ENCODE assay signal across 10 mouse cellular contexts in the genomic region with DNA sequence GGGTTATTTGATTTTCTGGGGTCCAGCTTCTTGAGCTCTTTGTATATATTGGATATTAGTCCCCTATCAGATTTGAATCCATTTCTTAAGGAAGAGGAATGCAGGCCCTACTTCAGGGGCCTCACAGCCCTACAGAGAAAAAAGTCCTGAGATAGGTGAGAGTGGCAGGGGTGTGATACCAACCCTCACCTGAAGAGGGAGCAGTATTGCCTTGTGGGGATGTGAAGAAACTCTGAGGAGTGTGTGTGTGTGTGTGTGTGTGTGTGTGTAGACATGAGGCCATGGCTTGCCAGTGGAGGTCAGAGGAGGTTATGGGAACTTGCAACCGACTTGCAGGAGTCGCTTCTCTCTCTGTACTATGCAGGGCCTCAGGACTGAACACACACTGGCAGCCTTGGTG.
A peak's percentile ranks its signal among the peaks of the same experiment; 100 is the strongest.
DNase-seq lines count a peak whose midpoint lies in the region; ATAC-seq and TF ChIP-seq lines count a peak whose summit lies in the region.
"Had no signal": no experiment of that assay in that cellular context is flagged by ENCODE, and none has a peak within 500 bp of the region (broad histone marks: within the 10 kb centered on the region; RNA-seq: fewer than 3 reads in every experiment).

No protein-coding gene starts in this region.

- no peak for ATAC-seq in forebrain, embryonic 11.5 days (replicated peaks; ENCODE audit: low FRiP score)
- ATAC-seq in lung, embryonic 14.5 days (ENCODE audit: insufficient read depth) = no peak

- WGBS in forebrain, embryonic 10.5 days = 81% methylated on average over 2 of the region's 2 CpGs
- WGBS in forebrain, embryonic 11.5 days = 74% methylated on average over 2 of the region's 2 CpGs
- 84% methylated on average over 2 of the region's 2 CpGs for WGBS in lung, embryonic 14.5 days

- H3K36me3 ChIP-seq in forebrain, embryonic 10.5 days (replicated peaks) = no peaks in the 10 kb centered on the region
- no peaks in the 10 kb centered on the region for H3K36me3 ChIP-seq in forebrain, embryonic 11.5 days (ENCODE audit: control insufficient read depth, insufficient read depth, low read length)
- no peaks in the 10 kb centered on the region for H3K36me3 ChIP-seq in lung, embryonic 14.5 days (ENCODE audit: insufficient read depth)
- H3K36me3 ChIP-seq: neural tube, embryonic 12.5 days had no signal

- no peak overlapping the region for H3K27ac ChIP-seq in forebrain, embryonic 10.5 days
- no peak overlapping the region for H3K27ac ChIP-seq in forebrain, embryonic 11.5 days (ENCODE audit: low read depth, low read length)
- H3K27ac ChIP-seq in lung, embryonic 14.5 days (ENCODE audit: low read depth) = no peak overlapping the region
- H3K27ac ChIP-seq: neural tube, embryonic 12.5 days had no signal

- TF ChIP-seq CTCF in lung, embryonic 14.5 days (IDR thresholded peaks at IDR 0.05; ENCODE audit: low read depth) = peak; percentile 62

- peaks cover 6% of the 10 kb centered on the region; the same call in 1 of the 2 replicates for H3K4me1 ChIP-seq in forebrain, embryonic 10.5 days
- H3K4me1 ChIP-seq in forebrain, embryonic 11.5 days (replicated peaks; ENCODE audit: control insufficient read depth, insufficient read depth, low read length) = no peaks in the 10 kb centered on the region
- H3K4me1 ChIP-seq in lung, embryonic 14.5 days (ENCODE audit: insufficient read depth) = no peaks in the 10 kb centered on the region

- H3K27me3 ChIP-seq in forebrain, embryonic 10.5 days (ENCODE audit: poor library complexity, severe bottlenecking) = no peaks in the 10 kb centered on the region
- H3K27me3 ChIP-seq in forebrain, embryonic 11.5 days (ENCODE audit: control insufficient read depth, insufficient read depth, low read length) = no peaks in the 10 kb centered on the region
- no peaks in the 10 kb centered on the region for H3K27me3 ChIP-seq in lung, embryonic 14.5 days (ENCODE audit: insufficient read depth, low read length)

- peak; percentile 29 for DNase-seq in forebrain, embryonic 10.5 days (ENCODE audit: extremely low spot score, low spot score)
- no peak for DNase-seq in forebrain, embryonic 11.5 days (ENCODE audit: low spot score)
- DNase-seq in lung, embryonic 14.5 days = peak; percentile 18
- DNase-seq in lung, postnatal 25 days (ENCODE audit: low spot score) = no peak
- peak; percentile 14 for DNase-seq in c-Kit-positive CD71-negative TER-119-negative erythroid progenitor cells, embryonic 14.5 days (ENCODE audit: low read depth)
- peak; percentile 42 for DNase-seq in retina, postnatal 1 day
- no peak for DNase-seq in ovary, adult 18-20 months (ENCODE audit: low spot score)
- DNase-seq in heart, adult 9 months (ENCODE audit: low spot score in 2 of 2) = no peak
- DNase-seq: heart, postnatal 36 days had no signal

- H3K9me3 ChIP-seq in forebrain, embryonic 10.5 days = no peaks in the 10 kb centered on the region
- H3K9me3 ChIP-seq in forebrain, embryonic 11.5 days (ENCODE audit: control insufficient read depth, low read length) = no peaks in the 10 kb centered on the region
- H3K9me3 ChIP-seq in lung, embryonic 14.5 days (ENCODE audit: low read depth, low read length) = no peaks in the 10 kb centered on the region
- H3K9me3 ChIP-seq: neural tube, embryonic 12.5 days had no signal

- no peak overlapping the region for H3K9ac ChIP-seq in forebrain, embryonic 11.5 days (ENCODE audit: low read length)
- H3K9ac ChIP-seq in lung, embryonic 14.5 days = no peak overlapping the region
- H3K9ac ChIP-seq: neural tube, embryonic 12.5 days had no signal

- H3K4me3 ChIP-seq in forebrain, embryonic 10.5 days = no peak overlapping the region
- no peak overlapping the region for H3K4me3 ChIP-seq in forebrain, embryonic 11.5 days (ENCODE audit: low read depth, low read length)
- H3K4me3 ChIP-seq in lung, embryonic 14.5 days (ENCODE audit: low read depth, low read length) = no peak overlapping the region
- H3K4me3 ChIP-seq: neural tube, embryonic 12.5 days had no signal

- no peak overlapping the region for H3K4me2 ChIP-seq in forebrain, embryonic 11.5 days (ENCODE audit: low read depth, low read length, severe bottlenecking)
- H3K4me2 ChIP-seq in lung, embryonic 14.5 days = no peak overlapping the region
- H3K4me2 ChIP-seq: neural tube, embryonic 12.5 days had no signal

Comparison
In these comparisons a context has a peak if more than half of its experiments do, and no peak if none do; other contexts are left out.
1. DNase-seq: peak in forebrain, embryonic 10.5 days (single experiment), lung, embryonic 14.5 days (single experiment), c-Kit-positive CD71-negative TER-119-negative erythroid progenitor cells, embryonic 14.5 days (single experiment) and retina, postnatal 1 day (single experiment); none in forebrain, embryonic 11.5 days (single experiment), lung, postnatal 25 days (single experiment), ovary, adult 18-20 months (single experiment) and heart, adult 9 months (0 of 2).